Mouse (Mus musculus) liver, embryonic 11.5 days (tissue): Measurements from ENCODE around the gene Cnot3. TPM values are rescaled to one million over a fixed set of nuclear protein-coding genes. Genes with fewer than 3 reads are reported as not detected.

Experiments used
- ATAC-seq: fragments of 200-750 bp; cut with Nextera tagmentation; replicated peaks from 2 replicates; pipeline ENCODE4 v1.8.0; 2017; ENCODE audit warnings: moderate number of reproducible peaks, mild to moderate bottlenecking, moderate TSS enrichment, moderate library complexity; ENCODE audit not compliant: low FRiP score
- DNase-seq: peaks from one replicate; pipeline ENCODE4 v3.0.0-alpha.2; 2017; ENCODE audit warnings: low spot score
- H3K27ac ChIP-seq: fragments of 300-500 bp; sonication (generic); 2 replicates; pipeline ENCODE4 v1.5.1; 2014; ENCODE audit warnings: mild to moderate bottlenecking, low read depth, low read length, control low read depth
- H3K27me3 ChIP-seq: fragments of 300-500 bp; sonication (generic); replicated peaks from 2 replicates; pipeline ENCODE4 v1.6.1; 2014; ENCODE audit warnings: low read length, mixed read lengths; ENCODE audit not compliant: control insufficient read depth, insufficient read depth
- H3K36me3 ChIP-seq: fragments of 300-500 bp; sonication (generic); 2 replicates; pipeline ENCODE4 v1.6.1; 2014; ENCODE audit warnings: mild to moderate bottlenecking, low read length, moderate library complexity, mixed read lengths; ENCODE audit not compliant: control insufficient read depth, insufficient read depth
- H3K4me1 ChIP-seq: fragments of 300-500 bp; sonication (generic); replicated peaks from 2 replicates; pipeline ENCODE4 v1.6.1; 2014; ENCODE audit warnings: low read length, mixed read lengths; ENCODE audit not compliant: control insufficient read depth, insufficient read depth
- H3K4me2 ChIP-seq: fragments of 300-500 bp; sonication (generic); 2 replicates; pipeline ENCODE4 v1.6.1; 2014; ENCODE audit warnings: mild to moderate bottlenecking, control low read depth, moderate library complexity
- H3K4me3 ChIP-seq: fragments of 300-500 bp; sonication (generic); 2 replicates; pipeline ENCODE4 v1.5.1; 2014; ENCODE audit warnings: low read depth, low read length, control low read depth
- H3K9ac ChIP-seq: fragments of 300-500 bp; sonication (generic); 2 replicates; pipeline ENCODE4 v1.6.1; 2014; ENCODE audit warnings: low read depth, low read length, control low read depth
- H3K9me3 ChIP-seq: fragments of 300-500 bp; sonication (generic); 2 replicates; pipeline ENCODE4 v1.6.1; 2016; ENCODE audit warnings: low read length, inconsistent platforms, mixed read lengths; ENCODE audit not compliant: control insufficient read depth
- WGBS: fragments of 180-500 bp; shearing (Covaris S2); extraction: QIAGEN DNeasy Blood & Tissue Kit; methylation state at CpG from one replicate; pipeline ENCODE4 v1.1.7; 2014; 5-methylcytosine and 5-hydroxymethylcytosine counted together
- polyA plus RNA-seq: library from polyadenylated mRNA; unstranded; fragments of >200 nt; fragmentation: Nextera tagmentation; extraction: Ambion mirVana; gene quantifications from 2 replicates; pipeline ENCODE4 v1.2.1, GENCODE M21; 2014

Gene Cnot3
- polyA plus RNA-seq, 1 experiment from 2014 or later, result 76.5 TPM

DNA sequence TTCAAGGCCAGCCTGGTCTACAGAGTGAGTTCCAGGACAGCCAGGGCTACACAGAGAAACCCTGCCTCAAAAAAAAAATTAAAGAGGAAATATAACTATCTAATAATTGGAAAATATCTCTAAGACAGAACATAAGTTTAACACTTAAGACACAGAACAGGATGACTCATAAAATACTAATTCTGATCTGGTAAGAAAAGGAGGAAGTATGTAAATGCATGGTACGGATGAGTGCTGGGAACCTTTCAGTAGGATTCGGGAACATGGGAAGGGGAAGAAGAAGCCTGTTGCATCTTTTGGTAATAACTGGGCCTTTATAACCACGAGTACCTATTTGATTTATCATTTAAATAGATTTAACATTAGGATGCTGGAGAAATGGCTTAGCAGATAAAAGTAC is 31.0 kb upstream of the Cnot3 start:
- no peak for ATAC-seq
- 79% methylated on average over 3 of the region's 3 CpGs for WGBS

DNA sequence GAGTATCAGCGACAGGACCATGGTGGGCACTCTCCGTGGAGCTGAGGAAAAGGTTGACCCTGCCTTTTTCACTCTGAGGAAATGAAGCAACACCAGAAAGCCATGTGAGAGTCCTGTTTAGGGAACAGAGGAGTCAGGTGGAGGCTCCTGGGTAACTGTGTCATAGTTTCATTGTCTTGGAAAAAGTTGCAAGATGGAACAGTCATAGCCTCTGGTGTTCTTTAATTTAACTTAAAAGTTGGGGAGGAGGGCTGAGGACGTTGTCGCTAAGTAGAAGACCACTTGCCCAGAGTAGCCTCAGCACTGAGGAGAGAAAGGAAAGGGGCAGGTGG is 29.0 kb upstream of the Cnot3 start, which contains the start of gene Oscar:
TSS of gene Oscar (minus strand) at position 101 of the 332 bp plus-strand sequence.
- Histone ChIP-seq H3K27me3 (no peaks in the 10 kb centered on the region), H3K27ac (no peak within 1 kb of the TSS), H3K4me3 (peak within 1 kb of the TSS; percentile 72), H3K9me3 (no peaks in the 10 kb centered on the region), H3K4me1 (peaks cover 2% of the 10 kb centered on the region), H3K9ac (no peak within 1 kb of the TSS), H3K4me2 (peak within 1 kb of the TSS; percentile 53), H3K36me3 (peaks cover 6% of the 10 kb centered on the region)
- WGBS, result 68% methylated on average over 4 of the region's 4 CpGs
- ATAC-seq (no peak), DNase-seq (no peak)

More for the DNA sequence above, 31.0 kb upstream of the Cnot3 start:
- no peak for DNase-seq
- H3K4me2 ChIP-seq, result no peak overlapping the region
- no peak overlapping the region for H3K27ac ChIP-seq
- no peaks in the 10 kb centered on the region for H3K27me3 ChIP-seq
- H3K9me3 ChIP-seq, result no peaks in the 10 kb centered on the region
- H3K4me3 ChIP-seq, result no peak overlapping the region
- H3K9ac ChIP-seq, result no peak overlapping the region
- no peaks in the 10 kb centered on the region; the same call in 1 of the 2 replicates for H3K36me3 ChIP-seq
- peaks cover 2% of the 10 kb centered on the region for H3K4me1 ChIP-seq

DNA sequence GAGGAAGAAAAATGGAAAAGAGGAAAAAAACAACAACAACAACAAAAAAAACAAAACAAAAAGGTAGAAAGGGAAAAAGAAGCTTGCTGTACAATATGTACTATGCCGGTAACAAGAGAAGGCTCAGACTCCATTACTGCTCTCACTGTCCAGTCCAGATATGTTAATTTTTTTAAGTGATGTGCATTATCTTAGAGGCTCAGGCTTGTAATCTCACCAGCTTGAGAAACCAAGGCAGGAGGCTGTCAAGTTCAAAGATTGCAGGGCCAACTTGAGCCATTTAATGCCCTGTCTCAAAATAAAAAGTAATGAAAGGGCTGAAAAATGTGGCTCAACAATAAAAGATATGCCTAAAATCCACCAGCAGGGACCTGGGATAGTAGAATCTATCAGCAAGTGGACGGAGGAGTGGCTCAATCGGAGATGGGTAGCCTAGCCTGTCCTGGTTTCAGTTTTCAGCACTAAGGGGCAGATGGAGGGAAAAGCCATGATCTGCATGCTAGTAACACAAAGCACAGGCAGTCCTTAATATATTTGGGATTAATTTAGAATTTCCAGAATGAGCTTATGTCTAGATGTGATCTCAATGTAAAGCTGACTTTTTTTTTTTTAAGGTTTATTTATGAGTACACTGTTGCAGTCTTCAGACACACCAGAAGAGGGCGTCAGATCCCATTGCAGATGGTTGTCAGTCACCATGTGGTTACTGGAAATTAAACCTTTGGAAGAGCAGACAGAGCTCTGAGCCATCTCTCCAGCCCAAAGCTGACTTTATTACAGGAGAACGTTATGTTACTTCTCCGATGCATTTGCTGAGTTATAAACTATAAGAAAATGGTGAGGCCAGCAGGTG is 28.5 kb upstream of the Cnot3 start:
- Histone ChIP-seq H3K9me3 (no peaks in the 10 kb centered on the region), H3K4me2 (peak overlapping the region; percentile 53), H3K4me1 (peaks cover 2% of the 10 kb centered on the region), H3K9ac (no peak overlapping the region), H3K27ac (no peak overlapping the region), H3K4me3 (peak overlapping the region; percentile 72), H3K36me3 (peaks cover 6% of the 10 kb centered on the region), H3K27me3 (no peaks in the 10 kb centered on the region)
- DNase-seq (no peak), ATAC-seq (peak; percentile 40)
- 34% methylated on average over 6 of the region's 6 CpGs for WGBS

DNA sequence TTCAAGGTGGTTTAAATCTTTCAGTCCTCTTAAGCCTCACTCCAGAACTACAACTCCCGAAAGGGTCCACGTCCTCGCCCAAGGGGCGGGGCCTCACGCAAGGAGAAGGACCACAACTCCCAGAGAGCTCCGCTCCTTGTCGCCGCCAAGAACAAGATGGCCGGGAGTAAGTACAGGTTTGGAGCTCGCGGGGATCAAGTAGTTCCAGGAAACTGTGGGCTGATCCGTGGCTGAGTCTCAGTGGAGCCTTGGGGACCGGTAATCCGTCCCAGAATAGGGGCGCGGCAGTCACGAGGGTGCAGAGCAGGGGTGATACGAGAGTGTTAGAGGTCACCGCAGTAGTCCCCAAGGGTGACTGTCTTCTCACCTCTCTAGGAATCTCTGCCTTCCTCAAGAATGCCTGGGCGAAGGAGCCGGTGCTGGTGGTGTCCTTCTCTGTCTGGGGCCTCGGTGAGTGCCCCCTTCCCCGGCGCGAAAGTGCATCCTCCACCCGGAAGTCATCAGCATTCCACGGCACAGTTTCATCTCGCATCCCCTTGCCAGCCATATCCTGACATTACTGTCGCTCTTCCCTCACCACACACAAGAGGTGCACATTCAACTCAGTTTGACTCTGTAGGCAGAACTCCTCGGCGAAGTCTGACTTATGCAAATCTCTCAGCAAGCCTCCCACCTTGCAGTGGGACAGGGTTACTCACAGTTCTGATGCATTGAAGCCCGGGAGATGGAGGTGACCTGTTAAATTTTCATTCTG is 27.6 kb upstream of the Cnot3 start, which contains the start of gene Ndufa3:
TSS of gene Ndufa3 (plus strand) at position 132 of the 754 bp plus-strand sequence.
- Histone ChIP-seq H3K9me3 (no peaks in the 10 kb centered on the region), H3K36me3 (peaks cover 6% of the 10 kb centered on the region), H3K9ac (peak within 1 kb of the TSS; percentile 77), H3K4me3 (peak within 1 kb of the TSS; percentile 72), H3K27me3 (no peaks in the 10 kb centered on the region), H3K4me1 (peaks cover 2% of the 10 kb centered on the region), H3K27ac (no peak within 1 kb of the TSS), H3K4me2 (peak within 1 kb of the TSS; percentile 88)
- DNase-seq (peak; percentile 75), ATAC-seq (peak; percentile 96)
- WGBS, result 1% methylated on average over 32 of the region's 32 CpGs

DNA sequence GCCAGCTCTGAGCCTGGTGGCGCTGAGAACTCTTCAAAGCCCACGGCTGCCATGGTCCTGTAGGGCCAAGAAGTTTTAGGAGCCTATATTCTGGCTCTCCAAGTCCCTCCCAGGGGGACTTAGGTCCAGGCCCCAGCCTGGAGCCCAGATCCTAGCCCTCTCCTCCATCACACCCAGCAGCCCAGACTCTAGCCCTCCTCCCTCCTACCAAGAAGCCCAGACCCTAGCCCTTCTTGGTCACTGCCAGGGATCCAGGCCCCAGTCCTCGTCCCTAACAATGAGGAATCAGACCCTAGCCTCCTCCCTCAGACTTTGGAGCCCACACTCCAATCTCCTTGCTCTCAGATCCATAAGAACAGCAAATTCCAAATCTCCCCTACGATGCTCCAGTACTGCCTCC is 16.0 kb upstream of the Cnot3 start:
- peaks cover 10% of the 10 kb centered on the region for H3K36me3 ChIP-seq
- peak overlapping the region; percentile 72 for H3K4me3 ChIP-seq
- peak overlapping the region; percentile 87 for H3K4me2 ChIP-seq
- H3K27ac ChIP-seq, result no peak overlapping the region
- H3K27me3 ChIP-seq, result no peaks in the 10 kb centered on the region
- H3K9ac ChIP-seq, result peak overlapping the region; percentile 72
- peaks cover 15% of the 10 kb centered on the region for H3K4me1 ChIP-seq
- no peaks in the 10 kb centered on the region for H3K9me3 ChIP-seq
- ATAC-seq (peak; percentile 41), DNase-seq (no peak)
- 32% methylated on average over 4 of the region's 4 CpGs for WGBS

DNA sequence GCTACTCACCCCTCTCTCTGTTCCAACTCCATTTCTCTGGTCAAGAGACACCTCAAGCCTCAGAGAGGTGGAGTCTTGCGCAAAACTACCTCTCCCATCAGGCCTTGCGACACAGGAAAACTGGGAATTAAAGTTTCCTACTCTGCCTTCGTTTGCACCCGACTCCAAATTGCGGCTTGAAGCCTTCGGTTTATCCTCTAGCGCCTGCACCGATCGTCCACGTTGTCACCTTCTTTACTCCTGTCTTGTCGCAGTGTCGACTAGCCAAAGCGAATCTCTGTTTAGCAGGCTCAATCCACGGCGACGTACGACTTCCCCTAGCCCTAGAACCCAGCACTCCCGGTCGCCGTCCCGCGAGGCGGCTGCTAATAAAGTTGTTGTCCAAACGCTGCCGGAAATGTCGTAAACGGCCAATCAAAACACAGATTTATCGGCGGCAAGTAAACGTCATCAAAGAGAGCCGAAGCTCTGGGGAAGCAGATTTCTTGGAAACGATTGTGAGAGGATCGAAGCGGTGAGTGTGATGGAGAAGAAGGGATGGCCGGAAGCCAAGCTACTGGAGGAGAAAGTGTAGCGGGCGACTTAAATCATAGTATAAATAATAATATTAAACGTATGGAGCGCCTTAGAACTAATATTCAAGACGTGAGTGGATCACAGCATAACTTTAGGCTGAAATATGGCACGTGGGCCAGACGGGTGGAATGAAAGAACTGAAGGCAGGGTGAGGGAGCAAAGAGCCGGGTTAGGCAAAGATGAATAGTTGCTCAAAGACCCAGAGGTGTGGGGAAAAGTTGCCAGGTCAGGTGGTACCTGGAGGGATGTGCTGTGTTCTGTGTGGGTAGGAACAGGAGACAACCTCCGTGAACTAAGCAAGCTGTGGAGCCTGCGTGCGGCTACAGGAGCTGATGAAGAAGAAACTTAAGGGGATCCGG is 15.3 kb upstream of the Cnot3 start, which contains the start of the genes Tfpt and Prpf31:
TSS of gene Tfpt (minus strand) at position 387 of the 935 bp plus-strand sequence.
TSS of gene Prpf31 (plus strand) at position 443 of the 935 bp plus-strand sequence.
- H3K36me3 ChIP-seq, result peaks cover 8% of the 10 kb centered on the region; the same call in 1 of the 2 replicates
- ATAC-seq (peak; percentile 86), DNase-seq (peak; percentile 94)
- peaks cover 15% of the 10 kb centered on the region for H3K4me1 ChIP-seq
- no peaks in the 10 kb centered on the region for H3K9me3 ChIP-seq
- WGBS, result under 1% methylated on average over 47 of the region's 47 CpGs
- peak within 1 kb of the TSS; percentile 72 for H3K9ac ChIP-seq
- H3K4me2 ChIP-seq, result peak within 1 kb of the TSS; percentile 87
- no peaks in the 10 kb centered on the region for H3K27me3 ChIP-seq
- peak within 1 kb of the TSS; percentile 72 for H3K4me3 ChIP-seq
- peak within 1 kb of the TSS; percentile 40; the same call in 1 of the 2 replicates for H3K27ac ChIP-seq

DNA sequence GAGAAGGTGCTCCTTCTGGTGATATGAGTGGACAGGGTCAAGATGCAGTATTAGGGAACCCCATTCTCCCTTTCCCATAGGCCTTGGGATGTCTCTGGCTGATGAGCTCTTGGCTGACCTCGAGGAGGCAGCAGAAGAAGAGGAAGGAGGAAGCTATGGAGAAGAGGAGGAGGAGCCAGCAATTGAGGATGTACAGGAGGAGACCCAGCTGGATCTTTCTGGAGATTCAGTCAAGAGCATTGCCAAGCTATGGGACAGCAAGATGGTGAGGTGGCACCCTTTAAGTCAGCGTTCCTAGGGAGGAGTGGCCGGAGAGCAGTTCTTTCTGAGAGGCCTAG is 14.6 kb upstream of the Cnot3 start:
- Histone ChIP-seq H3K9me3 (no peaks in the 10 kb centered on the region), H3K4me1 (peaks cover 15% of the 10 kb centered on the region), H3K4me3 (peak overlapping the region; percentile 72), H3K4me2 (peak overlapping the region; percentile 87), H3K27me3 (no peaks in the 10 kb centered on the region), H3K36me3 (peaks cover 8% of the 10 kb centered on the region; the same call in 1 of the 2 replicates), H3K9ac (peak overlapping the region; percentile 72), H3K27ac (peak overlapping the region; percentile 35; the same call in 1 of the 2 replicates)
- ATAC-seq (peak; percentile 7; the same call in 1 of the 2 replicates), DNase-seq (no peak)
- WGBS, result 49% methylated on average over 3 of the region's 3 CpGs

DNA sequence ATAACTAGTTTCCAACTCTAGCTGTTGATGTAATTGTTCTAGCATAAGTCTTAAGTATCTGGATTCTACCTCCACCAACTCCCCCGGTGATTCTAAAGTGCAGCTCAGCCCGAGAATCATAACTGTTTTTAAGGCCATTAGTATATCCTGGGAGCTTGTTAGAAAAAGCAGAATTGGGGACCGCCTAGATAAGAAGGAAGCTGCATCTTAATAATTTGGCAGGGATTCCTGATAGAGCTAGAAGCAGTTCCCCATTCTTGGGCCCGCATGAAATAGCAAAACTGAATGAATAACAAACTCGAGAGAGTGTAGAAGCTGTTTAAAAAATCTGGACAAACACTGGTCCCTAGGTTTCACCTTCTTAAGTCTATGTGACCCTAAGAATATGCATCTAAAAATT is 1.7 kb upstream of the Cnot3 start:
- 57% methylated on average over 5 of the region's 5 CpGs for whole genome bisulfite sequencing
- Histone ChIP-seq H3K27me3 (no peaks in the 10 kb centered on the region), H3K36me3 (peaks cover 21% of the 10 kb centered on the region), H3K4me3 (no peak overlapping the region), H3K9me3 (no peaks in the 10 kb centered on the region), H3K4me1 (peaks cover 25% of the 10 kb centered on the region), H3K27ac (no peak overlapping the region), H3K9ac (no peak overlapping the region), H3K4me2 (peak overlapping the region; percentile 90)
- DNase-seq, result no peak
- no peak for ATAC-seq
